Mouse (Mus musculus) liver, embryonic 14.5 days (tissue): ENCODE measurements at regions not wholly inside any gene's neighbourhood (a gene's known extent, or its start where the extent isn't known, plus 50 kb on each side); places are given as distances from the start of the nearest gene placed in this dataset.
"Not testable (repeated sequence)": the region's sequence is repeated elsewhere in the genome, so short reads cannot be mapped to it uniquely, and the experiment has no call there.

Experiments used
- ATAC-seq: fragments of 200-750 bp; cut with Nextera tagmentation; 2 replicates; pipeline ENCODE4 v1.8.0; 2017; ENCODE audit warnings: moderate number of reproducible peaks, mild to moderate bottlenecking, moderate library complexity; ENCODE audit not compliant: insufficient read depth
- DNase-seq, 3 experiments: peaks; one replicate each; pipeline ENCODE4 v3.0.0-alpha.2; 2012 to 2013; ENCODE audit warnings: low read depth in 3 of 3, low spot score in 3 of 3
- H3K27ac ChIP-seq: fragments of 300-500 bp; sonication (generic); 2 replicates; pipeline ENCODE4 v1.5.1; 2014; ENCODE audit warnings: moderate library complexity, mild to moderate bottlenecking, control low read depth, inconsistent platforms
- H3K27me3 ChIP-seq: fragments of 300-500 bp; sonication (generic); 2 replicates; pipeline ENCODE4 v1.6.1; 2014; ENCODE audit warnings: mild to moderate bottlenecking, low read length, moderate library complexity; ENCODE audit not compliant: control insufficient read depth, insufficient read depth
- H3K36me3 ChIP-seq: fragments of 300-500 bp; sonication (generic); replicated peaks from 2 replicates; pipeline ENCODE4 v1.6.1; 2014; ENCODE audit warnings: low read depth; ENCODE audit not compliant: control insufficient read depth, insufficient read depth
- H3K4me1 ChIP-seq, 2 experiments: fragments of 200-500 bp in 1 of 2; fragments of 300-500 bp in 1 of 2; sonication (generic) in 1 of 2; replicated peaks; 2 replicates each; pipeline ENCODE4 v1.6.1; 2012 to 2014; ENCODE audit warnings: antibody characterized with exemption in 1 of 2, inconsistent platforms in 1 of 2, low read length in 1 of 2; ENCODE audit not compliant: control insufficient read depth in 2 of 2, insufficient read depth in 2 of 2
- H3K4me2 ChIP-seq: fragments of 300-500 bp; sonication (generic); 2 replicates; pipeline ENCODE4 v1.6.1; 2014; ENCODE audit warnings: low read depth, mild to moderate bottlenecking, control low read depth, moderate library complexity
- H3K4me3 ChIP-seq, 2 experiments: fragments of 200-500 bp in 1 of 2; fragments of 300-500 bp in 1 of 2; sonication (generic) in 1 of 2; 2 replicates each; pipeline ENCODE4 v1.5.1; 2012 to 2014; ENCODE audit warnings: low read depth in 2 of 2, low read length in 2 of 2, mild to moderate bottlenecking in 2 of 2, control low read depth in 1 of 2, inconsistent platforms in 1 of 2, moderate library complexity in 1 of 2; ENCODE audit not compliant: insufficient read depth in 1 of 2
- H3K9ac ChIP-seq: fragments of 300-500 bp; sonication (generic); replicated peaks from 2 replicates; pipeline ENCODE4 v1.6.1; 2014; ENCODE audit warnings: mild to moderate bottlenecking, control low read depth, moderate library complexity
- H3K9me3 ChIP-seq: fragments of 300-500 bp; sonication (generic); 2 replicates; pipeline ENCODE4 v1.6.1; 2016; ENCODE audit warnings: low read length, mixed read lengths; ENCODE audit not compliant: control insufficient read depth
- CTCF ChIP-seq: IDR thresholded peaks from 2 replicates; pipeline ENCODE4 v1.5.1; 2016; ENCODE audit warnings: antibody characterized with exemption, low read depth, control low read depth
- EP300 ChIP-seq: IDR thresholded peaks from 2 replicates; pipeline ENCODE4 v1.6.1; 2016; ENCODE audit warnings: antibody characterized with exemption, low read depth
- WGBS: fragments of 180-500 bp; shearing (Covaris S2); extraction: QIAGEN DNeasy Blood & Tissue Kit; methylation state at CpG from one replicate; pipeline ENCODE4 v1.1.7; 2014; ENCODE audit not compliant: insufficient replicate concordance; 5-methylcytosine and 5-hydroxymethylcytosine counted together

DNA sequence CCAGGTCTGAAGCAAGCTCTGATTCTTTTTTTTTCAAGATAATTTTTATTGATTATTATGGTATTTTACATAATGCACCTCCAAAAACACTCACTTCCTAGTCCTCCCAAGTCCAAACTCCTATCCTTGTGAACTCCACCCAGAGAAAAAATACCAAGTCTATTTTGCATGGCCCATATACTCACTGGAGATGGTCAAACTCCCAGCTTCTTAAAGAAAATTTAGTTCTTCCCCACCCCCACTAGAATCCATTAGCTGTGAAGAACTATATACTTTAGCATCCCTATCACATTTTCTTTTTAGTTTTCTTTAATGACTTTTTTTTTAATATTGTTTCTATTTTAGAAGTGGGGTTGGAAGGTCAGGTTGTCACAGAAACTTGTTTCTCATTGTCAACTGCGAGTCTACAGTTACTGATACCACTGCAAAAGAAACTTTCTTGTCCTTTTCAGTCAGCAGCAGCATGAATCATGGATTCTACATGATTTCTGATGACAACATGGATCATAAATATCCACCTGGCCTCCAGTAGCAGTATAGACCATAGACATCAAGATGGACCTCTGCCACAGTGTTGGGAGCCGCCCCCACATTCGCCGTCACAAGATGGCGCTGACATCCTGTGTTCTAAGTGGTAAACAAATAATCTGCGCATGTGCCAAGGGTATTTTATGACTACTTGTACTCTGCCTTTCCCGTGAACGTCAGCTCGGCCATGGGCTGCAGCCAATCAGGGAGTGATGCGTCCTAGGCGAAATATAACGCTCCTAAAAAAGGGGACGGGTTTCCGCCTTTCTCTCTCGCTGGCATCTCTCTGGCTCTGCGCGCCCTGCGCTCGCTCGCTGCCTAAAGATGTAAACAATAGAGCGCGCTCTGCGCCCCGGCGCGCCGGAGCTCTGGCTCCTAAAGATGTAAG is 69.0 kb downstream of the Pgr15l start:
- ATAC-seq, H3K9me3 ChIP-seq, H3K36me3 ChIP-seq, H3K4me1 ChIP-seq, H3K4me3 ChIP-seq, H3K4me2 ChIP-seq, H3K9ac ChIP-seq, H3K27ac ChIP-seq, DNase-seq, H3K27me3 ChIP-seq: not testable (repeated sequence)
- 24% methylated on average over 8 of the region's 27 CpGs for WGBS

DNA sequence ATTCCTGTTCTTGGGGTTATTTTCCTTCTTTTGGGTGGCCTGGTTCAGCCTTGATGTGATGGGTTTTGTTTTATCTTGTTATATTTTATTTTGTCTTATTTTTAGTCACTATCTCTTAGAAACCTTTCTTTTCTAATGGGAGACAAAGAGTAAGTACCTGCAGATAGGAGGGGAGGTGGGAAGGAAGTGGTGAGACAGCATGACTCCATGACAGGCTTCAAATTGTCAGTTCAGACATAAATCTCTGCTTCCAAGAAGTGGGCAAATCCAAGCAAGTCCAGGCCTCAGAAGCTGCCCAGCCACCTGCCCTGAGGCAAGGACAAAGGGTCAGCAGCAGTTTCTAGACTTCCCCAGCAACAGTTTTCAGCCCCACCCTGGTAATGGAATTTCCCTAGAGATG is 69.8 kb downstream of the Pgr15l start:
- Histone ChIP-seq H3K4me2 (peak overlapping the region; percentile 13; the same call in 1 of the 2 replicates), H3K36me3 (no peaks in the 10 kb centered on the region), H3K4me3 (no peak overlapping the region), H3K27me3 (no peaks in the 10 kb centered on the region), H3K4me1 (no peaks in the 10 kb centered on the region), H3K27ac (no peak overlapping the region), H3K9me3 (no peaks in the 10 kb centered on the region), H3K9ac (no peak overlapping the region)
- no peak for DNase-seq
- TF ChIP-seq CTCF = no peak
- no peak for TF ChIP-seq EP300
- no peak for ATAC-seq

DNA sequence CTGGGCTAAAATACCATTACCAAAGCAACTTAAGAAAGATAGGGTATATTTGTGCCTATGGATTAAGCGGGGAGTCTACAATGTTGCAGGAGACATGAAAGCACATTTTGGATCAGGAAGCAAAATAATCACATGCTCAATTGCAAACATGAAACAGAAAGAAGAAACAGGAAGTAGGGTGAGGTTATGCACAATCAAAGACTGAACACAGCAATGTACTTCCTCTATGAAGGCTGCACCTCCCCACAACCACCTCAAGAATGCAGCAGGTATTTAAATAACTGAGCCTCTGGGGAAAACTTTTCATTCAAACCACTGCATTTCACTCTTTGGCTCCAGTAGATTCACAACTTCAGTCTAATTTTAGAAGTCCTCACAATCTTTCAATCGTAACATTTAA is 83.8 kb downstream of the Pgr15l start:
- H3K27me3 ChIP-seq = no peaks in the 10 kb centered on the region
- no peak overlapping the region for H3K9ac ChIP-seq
- no peaks in the 10 kb centered on the region for H3K4me1 ChIP-seq
- TF ChIP-seq CTCF (no peak), EP300 (no peak)
- H3K4me3 ChIP-seq = no peak overlapping the region
- H3K27ac ChIP-seq = no peak overlapping the region
- DNase-seq = no peak
- H3K4me2 ChIP-seq = no peak overlapping the region
- no peak for ATAC-seq
- H3K9me3 ChIP-seq = no peaks in the 10 kb centered on the region
- WGBS = 65% methylated on average over 2 of the region's 2 CpGs
- H3K36me3 ChIP-seq = no peaks in the 10 kb centered on the region
